29 mouse cellular contexts compared by ENCODE assay signal in genomic region chr12:89661219-89661618, GRCm38 (mm10).
A peak's percentile ranks its signal among the peaks of the same experiment; 100 is the strongest.
DNase-seq lines count a peak whose midpoint lies in the region; ATAC-seq and TF ChIP-seq lines count a peak whose summit lies in the region.
"Had no signal": no experiment of that assay in that cellular context is flagged by ENCODE, and none has a peak within 500 bp of the region (broad histone marks: within the 10 kb centered on the region; RNA-seq: fewer than 3 reads in every experiment).

No protein-coding gene starts in this region.

- no peak for TF ChIP-seq CTCF in forebrain, postnatal 0 days (IDR thresholded peaks at IDR 0.05; ENCODE audit: low read depth)

- no peak overlapping the region for H3K27ac ChIP-seq in midbrain, embryonic 12.5 days (replicated peaks)
- H3K27ac ChIP-seq in midbrain, embryonic 15.5 days = no peak overlapping the region
- no peak overlapping the region for H3K27ac ChIP-seq in forebrain, embryonic 13.5 days
- no peak overlapping the region for H3K27ac ChIP-seq in forebrain, postnatal 0 days (ENCODE audit: low read depth, low read length)
- no peak overlapping the region for H3K27ac ChIP-seq in midbrain, embryonic 14.5 days (replicated peaks; ENCODE audit: low read depth, low read length)
- H3K27ac ChIP-seq: hindbrain, embryonic 15.5 days; layer of hippocampus, adult 2 months; limb, embryonic 10.5 days; liver, embryonic 15.5 days; lung, embryonic 15.5 days had no signal

- H3K9me3 ChIP-seq in midbrain, embryonic 12.5 days = no peaks in the 10 kb centered on the region
- no peaks in the 10 kb centered on the region for H3K9me3 ChIP-seq in midbrain, embryonic 15.5 days
- H3K9me3 ChIP-seq in forebrain, embryonic 13.5 days (replicated peaks) = no peaks in the 10 kb centered on the region
- no peaks in the 10 kb centered on the region for H3K9me3 ChIP-seq in forebrain, postnatal 0 days (ENCODE audit: low read length)
- H3K9me3 ChIP-seq in midbrain, embryonic 14.5 days (ENCODE audit: control insufficient read depth, low read length) = no peaks in the 10 kb centered on the region
- H3K9me3 ChIP-seq: hindbrain, embryonic 15.5 days; limb, embryonic 10.5 days; liver, embryonic 15.5 days; lung, embryonic 15.5 days; megakaryocyte, embryonic 14.5 days had no signal

- peak; percentile 60 for ATAC-seq in midbrain, embryonic 12.5 days (ENCODE audit: low FRiP score, low read depth)
- ATAC-seq in midbrain, embryonic 15.5 days (replicated peaks) = no peak
- peak; percentile 66; the same call in 1 of the 2 replicates for ATAC-seq in forebrain, embryonic 13.5 days
- peak; percentile 53; the same call in 1 of the 2 replicates for ATAC-seq in forebrain, postnatal 0 days
- ATAC-seq in midbrain, embryonic 14.5 days (ENCODE audit: low FRiP score, low TSS enrichment) = 0 out of 2 replicates have a peak, but pooled peaks have one; percentile 6
- ATAC-seq: intestine, embryonic 16.5 days had no signal

- H3K27me3 ChIP-seq in midbrain, embryonic 12.5 days = no peaks in the 10 kb centered on the region
- H3K27me3 ChIP-seq in midbrain, embryonic 15.5 days (replicated peaks) = no peaks in the 10 kb centered on the region
- H3K27me3 ChIP-seq in forebrain, embryonic 13.5 days = no peaks in the 10 kb centered on the region
- H3K27me3 ChIP-seq in forebrain, postnatal 0 days (ENCODE audit: insufficient read depth, low read length) = no peaks in the 10 kb centered on the region
- H3K27me3 ChIP-seq in midbrain, embryonic 14.5 days (ENCODE audit: control insufficient read depth, insufficient read depth, low read length) = no peaks in the 10 kb centered on the region
- H3K27me3 ChIP-seq: hindbrain, embryonic 15.5 days; liver, embryonic 15.5 days; lung, embryonic 15.5 days; megakaryocyte, embryonic 14.5 days had no signal

- WGBS in midbrain, embryonic 12.5 days = 66% methylated on average over 3 of the region's 3 CpGs
- 49% methylated on average over 3 of the region's 3 CpGs for WGBS in midbrain, embryonic 15.5 days
- 25% methylated on average over 3 of the region's 3 CpGs for WGBS in forebrain, embryonic 13.5 days
- WGBS in forebrain, postnatal 0 days = 36% methylated on average over 3 of the region's 3 CpGs
- 53% methylated on average over 3 of the region's 3 CpGs for WGBS in midbrain, embryonic 14.5 days

- no peak overlapping the region for H3K4me3 ChIP-seq in midbrain, embryonic 12.5 days
- H3K4me3 ChIP-seq in midbrain, embryonic 15.5 days = no peak overlapping the region
- H3K4me3 ChIP-seq in forebrain, embryonic 13.5 days = no peak overlapping the region
- no peak overlapping the region for H3K4me3 ChIP-seq in forebrain, postnatal 0 days (ENCODE audit: low read depth, low read length)
- no peak overlapping the region for H3K4me3 ChIP-seq in midbrain, embryonic 14.5 days (replicated peaks; ENCODE audit: low read depth, low read length)
- H3K4me3 ChIP-seq: hindbrain, embryonic 15.5 days; layer of hippocampus, adult 2 months; limb, embryonic 10.5 days; liver, embryonic 15.5 days; lung, embryonic 15.5 days; megakaryocyte, embryonic 14.5 days had no signal

- H3K4me2 ChIP-seq in midbrain, embryonic 12.5 days (replicated peaks) = no peak overlapping the region
- no peak overlapping the region for H3K4me2 ChIP-seq in midbrain, embryonic 15.5 days
- no peak overlapping the region for H3K4me2 ChIP-seq in forebrain, embryonic 13.5 days
- H3K4me2 ChIP-seq in forebrain, postnatal 0 days (ENCODE audit: low read depth) = no peak overlapping the region
- no peak overlapping the region for H3K4me2 ChIP-seq in midbrain, embryonic 14.5 days (ENCODE audit: low read length)
- H3K4me2 ChIP-seq: heart, embryonic 11.5 days; hindbrain, embryonic 15.5 days; liver, embryonic 15.5 days; lung, embryonic 15.5 days had no signal

- DNase-seq in forebrain, postnatal 0 days = no peak
- DNase-seq in midbrain, embryonic 14.5 days = peak; percentile 16
- no peak for DNase-seq in right cerebral cortex, postnatal 36 days (ENCODE audit: low spot score in 2 of 2)
- DNase-seq in frontal cortex, postnatal 36 days (ENCODE audit: low spot score in 2 of 2) = no peak
- DNase-seq: adrenal gland, adult 2 months; B cell, adult 2 months; cerebellum, adult 2 months; cerebellum, postnatal 25 days; gastrocnemius, postnatal 14 days; heart, adult 11 months; heart, postnatal 10 days; kidney, adult 9 months; kidney, postnatal 25 days; liver; lung, postnatal 36 days; right cerebral cortex, adult 18-20 months; thymus, adult 18-20 months; thymus, postnatal 4 days had no signal

- no peaks in the 10 kb centered on the region for H3K36me3 ChIP-seq in midbrain, embryonic 12.5 days
- no peaks in the 10 kb centered on the region for H3K36me3 ChIP-seq in midbrain, embryonic 15.5 days (replicated peaks)
- no peaks in the 10 kb centered on the region for H3K36me3 ChIP-seq in forebrain, embryonic 13.5 days (ENCODE audit: poor library complexity, severe bottlenecking)
- H3K36me3 ChIP-seq in forebrain, postnatal 0 days (ENCODE audit: insufficient read depth) = no peaks in the 10 kb centered on the region
- H3K36me3 ChIP-seq in midbrain, embryonic 14.5 days (ENCODE audit: control insufficient read depth, insufficient read depth, low read length) = no peaks in the 10 kb centered on the region
- H3K36me3 ChIP-seq: hindbrain, embryonic 15.5 days; limb, embryonic 10.5 days; liver, embryonic 15.5 days; lung, embryonic 15.5 days had no signal

- H3K4me1 ChIP-seq in midbrain, embryonic 12.5 days = peaks cover 8% of the 10 kb centered on the region; the same call in 1 of the 2 replicates
- H3K4me1 ChIP-seq in midbrain, embryonic 15.5 days = no peaks in the 10 kb centered on the region
- peaks cover 10% of the 10 kb centered on the region for H3K4me1 ChIP-seq in forebrain, embryonic 13.5 days
- no peaks in the 10 kb centered on the region for H3K4me1 ChIP-seq in forebrain, postnatal 0 days (ENCODE audit: insufficient read depth)
- H3K4me1 ChIP-seq in midbrain, embryonic 14.5 days (ENCODE audit: control insufficient read depth, insufficient read depth, low read length) = no peaks in the 10 kb centered on the region
- H3K4me1 ChIP-seq: hindbrain, embryonic 15.5 days; limb, embryonic 10.5 days; liver, embryonic 15.5 days; lung, embryonic 15.5 days; megakaryocyte, embryonic 14.5 days had no signal

- no peak overlapping the region for H3K9ac ChIP-seq in midbrain, embryonic 12.5 days (replicated peaks)
- H3K9ac ChIP-seq in midbrain, embryonic 15.5 days = no peak overlapping the region
- no peak overlapping the region for H3K9ac ChIP-seq in forebrain, embryonic 13.5 days
- H3K9ac ChIP-seq in forebrain, postnatal 0 days = no peak overlapping the region
- H3K9ac ChIP-seq in midbrain, embryonic 14.5 days (replicated peaks; ENCODE audit: low read length) = no peak overlapping the region
- H3K9ac ChIP-seq: hindbrain, embryonic 15.5 days; liver, embryonic 15.5 days; lung, embryonic 15.5 days had no signal
